Mouse (Mus musculus) frontal cortex, adult (tissue): ENCODE data around the gene Zfp36l2.

Experiments used
- ATAC-seq: cut with Nextera tagmentation; 2 replicates; pipeline ENCODE4 v1.9.2; 2017; ENCODE audit warnings: mild to moderate bottlenecking, moderate library complexity, mixed read lengths; ENCODE audit not compliant: low TSS enrichment

Zfp36l2 gene

GRCm38 (mm10) chr17:84195003-84195395 lies 7.3 kb upstream of the Zfp36l2 start:
- no peak for ATAC-seq

- no peak for ATAC-seq
Measured at GRCm38 (mm10) chr17:84194282-84195002, 6.7 kb upstream of the Zfp36l2 start.

GRCm38 (mm10) chr17:84193411-84193810 lies 5.7 kb upstream of the Zfp36l2 start:
- ATAC-seq = no peak

- no peak for ATAC-seq
Measured at GRCm38 (mm10) chr17:84191946-84192345, 4.2 kb upstream of the Zfp36l2 start.

GRCm38 (mm10) chr17:84190885-84191284 lies 3.1 kb upstream of the Zfp36l2 start:
- ATAC-seq = no peak

- no peak for ATAC-seq
Measured at GRCm38 (mm10) chr17:84189127-84189854, 1.5 kb upstream of the Zfp36l2 start.

- ATAC-seq = peak; percentile 58
Measured at GRCm38 (mm10) chr17:84188374-84188961, 721 bp upstream of the Zfp36l2 start.

- ATAC-seq = peak; percentile 11; the same call in 1 of the 2 replicates
Measured at GRCm38 (mm10) chr17:84187264-84187663, 483 bp downstream of the Zfp36l2 start.

- ATAC-seq = no peak
Measured at GRCm38 (mm10) chr17:84186451-84187202, 1.1 kb downstream of the Zfp36l2 start.

GRCm38 (mm10) chr17:84185581-84186450 lies 1.9 kb downstream of the Zfp36l2 start:
- no peak for ATAC-seq

GRCm38 (mm10) chr17:84185011-84185411 lies 2.7 kb downstream of the Zfp36l2 start:
- ATAC-seq = no peak

- ATAC-seq = peak; percentile 11; the same call in 1 of the 2 replicates
Measured at GRCm38 (mm10) chr17:84183291-84183781, 4.4 kb downstream of the Zfp36l2 start.

- ATAC-seq = no peak
Measured at GRCm38 (mm10) chr17:84182311-84183271, 5.2 kb downstream of the Zfp36l2 start.

GRCm38 (mm10) chr17:84181502-84182310 lies 6.0 kb downstream of the Zfp36l2 start:
- ATAC-seq = no peak

- peak; percentile 38; the same call in 1 of the 2 replicates for ATAC-seq
Measured at GRCm38 (mm10) chr17:84180715-84181501, 6.8 kb downstream of the Zfp36l2 start.

- no peak for ATAC-seq
Measured at GRCm38 (mm10) chr17:84179973-84180365, 7.8 kb downstream of the Zfp36l2 start.

- ATAC-seq = no peak
Measured at GRCm38 (mm10) chr17:84179026-84179972, 8.4 kb downstream of the Zfp36l2 start.
